Mouse (Mus musculus) limb, embryonic 13.5 days (tissue): ENCODE data around the gene Grm3. TPM values are rescaled to one million over a fixed set of nuclear protein-coding genes. Genes with fewer than 3 reads are reported as not detected.
A peak's percentile ranks its signal among the peaks of the same experiment; 100 is the strongest.

Experiments used
- ATAC-seq: fragments of 200-750 bp; cut with Nextera tagmentation; 2 replicates; pipeline ENCODE4 v1.8.0; 2017; ENCODE audit warnings: low read depth, moderate number of reproducible peaks, moderate TSS enrichment; ENCODE audit not compliant: low FRiP score
- H3K27ac ChIP-seq: fragments of 300-500 bp; sonication (generic); 2 replicates; pipeline ENCODE4 v1.5.1; 2015; ENCODE audit warnings: inconsistent platforms, mild to moderate bottlenecking, moderate library complexity
- H3K27me3 ChIP-seq: fragments of 300-500 bp; sonication (generic); 2 replicates; pipeline ENCODE4 v1.6.1; 2015; ENCODE audit warnings: mild to moderate bottlenecking, inconsistent platforms
- H3K36me3 ChIP-seq: fragments of 300-500 bp; sonication (generic); 2 replicates; pipeline ENCODE4 v1.6.1; 2015; ENCODE audit warnings: inconsistent platforms, mild to moderate bottlenecking, moderate library complexity
- H3K4me1 ChIP-seq: fragments of 300-500 bp; sonication (generic); 2 replicates; pipeline ENCODE4 v1.6.1; 2015; ENCODE audit warnings: inconsistent platforms
- H3K4me2 ChIP-seq: fragments of 300-500 bp; sonication (generic); replicated peaks from 2 replicates; pipeline ENCODE4 v1.6.1; 2015; ENCODE audit warnings: inconsistent platforms, mild to moderate bottlenecking, moderate library complexity
- H3K4me3 ChIP-seq: fragments of 300-500 bp; sonication (generic); 2 replicates; pipeline ENCODE4 v1.5.1; 2015; ENCODE audit warnings: moderate library complexity, mild to moderate bottlenecking, inconsistent platforms
- H3K9ac ChIP-seq: fragments of 300-500 bp; sonication (generic); 2 replicates; pipeline ENCODE4 v1.6.1; 2015; ENCODE audit warnings: mild to moderate bottlenecking, inconsistent platforms
- H3K9me3 ChIP-seq: fragments of 300-500 bp; sonication (generic); 2 replicates; pipeline ENCODE4 v1.6.1; 2016; ENCODE audit warnings: inconsistent platforms
- WGBS: fragments of 180-500 bp; shearing (Covaris S2); methylation state at CpG from one replicate; pipeline ENCODE4 v1.1.7; 2015; 5-methylcytosine and 5-hydroxymethylcytosine counted together
- polyA plus RNA-seq: library from polyadenylated mRNA; unstranded; fragments of >200 nt; fragmentation: Nextera tagmentation; extraction: Ambion mirVana; gene quantifications from 2 replicates; pipeline ENCODE4 v1.2.1, GENCODE M21; 2015

Gene Grm3
- polyA plus RNA-seq, 1 experiment from 2014 or later = 0.90 TPM

- ATAC-seq = peak; percentile 72
- Histone ChIP-seq H3K4me1 (no peaks in the 10 kb centered on the region), H3K27me3 (no peaks in the 10 kb centered on the region), H3K4me3 (no peak overlapping the region), H3K36me3 (no peaks in the 10 kb centered on the region), H3K9me3 (no peaks in the 10 kb centered on the region), H3K27ac (no peak overlapping the region), H3K9ac (no peak overlapping the region), H3K4me2 (no peak overlapping the region)
- 64% methylated on average over 3 of the region's 3 CpGs for WGBS
These were observed 103.4 kb downstream of the Grm3 start for GRCm38 (mm10) chr5:9621417-9622067.

GRCm38 (mm10) chr5:9579021-9579420 is 145.9 kb downstream of the Grm3 start:
- Histone ChIP-seq H3K4me2 (no peak overlapping the region), H3K36me3 (no peaks in the 10 kb centered on the region), H3K4me1 (no peaks in the 10 kb centered on the region), H3K9ac (no peak overlapping the region), H3K9me3 (no peaks in the 10 kb centered on the region), H3K27me3 (no peaks in the 10 kb centered on the region), H3K27ac (no peak overlapping the region), H3K4me3 (no peak overlapping the region)
- WGBS = 43% methylated on average over 2 of the region's 2 CpGs
- no peak for ATAC-seq

GRCm38 (mm10) chr5:9578571-9578970 is 146.4 kb downstream of the Grm3 start:
- Histone ChIP-seq H3K4me1 (no peaks in the 10 kb centered on the region), H3K4me3 (no peak overlapping the region), H3K9ac (no peak overlapping the region), H3K4me2 (no peak overlapping the region), H3K36me3 (no peaks in the 10 kb centered on the region), H3K9me3 (no peaks in the 10 kb centered on the region), H3K27ac (no peak overlapping the region), H3K27me3 (no peaks in the 10 kb centered on the region)
- 72% methylated on average over 2 of the region's 2 CpGs for WGBS
- ATAC-seq = no peak

DNA sequence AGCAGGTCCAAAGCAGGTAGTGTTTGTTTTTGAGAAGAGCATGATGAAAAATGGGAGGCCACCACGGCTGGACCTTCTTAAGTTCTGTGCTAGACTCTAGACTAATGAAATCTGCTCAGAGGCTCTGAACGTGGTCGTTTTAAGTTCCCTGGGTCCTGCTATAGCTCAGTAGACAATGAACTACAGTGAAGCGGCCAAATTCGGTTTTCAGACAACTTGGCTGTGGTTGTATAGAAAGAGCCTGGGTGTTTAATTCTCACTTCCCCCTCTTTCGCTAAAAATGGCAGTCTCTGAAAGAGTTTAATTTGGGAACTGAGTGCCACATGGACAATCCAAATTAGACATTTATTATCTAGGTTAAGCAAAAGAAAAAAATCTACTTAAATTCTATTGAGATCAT is 154.0 kb downstream of the Grm3 start:
- H3K27ac ChIP-seq = no peak overlapping the region
- 87% methylated on average over 6 of the region's 6 CpGs for WGBS
- H3K27me3 ChIP-seq = no peaks in the 10 kb centered on the region
- H3K4me3 ChIP-seq = no peak overlapping the region
- no peak overlapping the region for H3K4me2 ChIP-seq
- H3K9me3 ChIP-seq = no peaks in the 10 kb centered on the region
- no peaks in the 10 kb centered on the region for H3K4me1 ChIP-seq
- H3K36me3 ChIP-seq = no peaks in the 10 kb centered on the region
- H3K9ac ChIP-seq = no peak overlapping the region
- no peak for ATAC-seq

- Histone ChIP-seq H3K27ac (no peak overlapping the region), H3K9me3 (no peaks in the 10 kb centered on the region), H3K9ac (no peak overlapping the region), H3K4me3 (no peak overlapping the region), H3K36me3 (no peaks in the 10 kb centered on the region), H3K4me2 (no peak overlapping the region), H3K27me3 (no peaks in the 10 kb centered on the region), H3K4me1 (no peaks in the 10 kb centered on the region)
- no peak for ATAC-seq
- 53% methylated on average over 3 of the region's 3 CpGs for WGBS
These were observed 167.3 kb downstream of the Grm3 start for GRCm38 (mm10) chr5:9557706-9558105.

GRCm38 (mm10) chr5:9540822-9541557 is 184.0 kb downstream of the Grm3 start:
- Histone ChIP-seq H3K4me3 (no peak overlapping the region), H3K27ac (no peak overlapping the region), H3K9ac (no peak overlapping the region), H3K27me3 (no peaks in the 10 kb centered on the region), H3K9me3 (no peaks in the 10 kb centered on the region), H3K4me1 (no peaks in the 10 kb centered on the region), H3K4me2 (no peak overlapping the region), H3K36me3 (no peaks in the 10 kb centered on the region)
- 30% methylated on average over 8 of the region's 8 CpGs for WGBS
- ATAC-seq = no peak

DNA sequence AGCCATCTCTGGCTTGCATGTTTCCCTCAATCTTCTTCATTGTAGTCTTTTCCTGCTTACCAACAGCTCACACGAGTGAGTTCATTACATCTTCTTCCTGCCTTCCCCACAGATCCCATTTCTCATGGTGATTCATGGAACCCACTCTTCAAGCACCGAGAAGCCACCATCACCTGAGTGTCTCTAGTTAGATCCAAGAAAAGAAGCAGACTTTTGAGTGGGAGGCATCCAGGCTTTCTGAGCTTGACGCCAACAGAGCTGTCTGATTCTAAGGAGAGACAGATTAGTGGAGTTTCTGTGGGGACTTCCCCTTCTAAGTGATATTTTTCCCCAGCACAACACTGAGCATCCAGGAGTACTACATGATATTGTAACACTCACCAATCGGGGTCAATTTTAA is 199.5 kb downstream of the Grm3 start:
- H3K4me2 ChIP-seq = no peak overlapping the region
- H3K9ac ChIP-seq = no peak overlapping the region
- H3K4me3 ChIP-seq = no peak overlapping the region
- no peak for ATAC-seq
- H3K9me3 ChIP-seq = no peaks in the 10 kb centered on the region
- no peaks in the 10 kb centered on the region for H3K36me3 ChIP-seq
- H3K27me3 ChIP-seq = no peaks in the 10 kb centered on the region
- 87% methylated on average over 4 of the region's 4 CpGs for WGBS
- H3K4me1 ChIP-seq = no peaks in the 10 kb centered on the region
- H3K27ac ChIP-seq = no peak overlapping the region

GRCm38 (mm10) chr5:9511027-9511426 is 213.9 kb downstream of the Grm3 start:
- Histone ChIP-seq H3K27me3 (no peaks in the 10 kb centered on the region), H3K36me3 (no peaks in the 10 kb centered on the region), H3K9me3 (no peaks in the 10 kb centered on the region), H3K27ac (no peak overlapping the region), H3K9ac (no peak overlapping the region), H3K4me2 (no peak overlapping the region), H3K4me3 (no peak overlapping the region), H3K4me1 (no peaks in the 10 kb centered on the region)
- WGBS = 93% methylated on average over 1 of the region's 1 CpGs
- no peak for ATAC-seq

DNA sequence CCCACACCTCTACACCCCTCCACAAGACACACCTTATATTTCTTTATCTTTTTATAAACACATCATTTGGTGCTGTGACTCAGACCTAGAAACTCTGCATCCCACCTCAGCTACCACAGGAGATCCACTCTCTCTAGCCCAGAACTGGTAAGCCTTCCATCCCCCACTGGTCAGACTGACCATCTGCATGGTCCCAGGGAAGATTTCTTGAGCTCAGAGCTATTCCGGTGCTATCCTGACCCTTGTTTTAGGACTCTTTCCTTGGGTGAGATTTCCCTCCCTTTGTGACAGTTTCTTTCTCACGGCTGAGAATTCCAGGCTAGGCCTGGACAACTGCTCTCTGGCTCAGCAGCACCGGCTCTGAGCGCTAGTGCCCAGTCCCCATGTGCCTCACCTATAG is 227.7 kb downstream of the Grm3 start:
- Histone ChIP-seq H3K27me3 (no peaks in the 10 kb centered on the region), H3K4me1 (no peaks in the 10 kb centered on the region), H3K9me3 (no peaks in the 10 kb centered on the region), H3K4me2 (no peak overlapping the region), H3K9ac (no peak overlapping the region), H3K27ac (no peak overlapping the region), H3K4me3 (no peak overlapping the region), H3K36me3 (no peaks in the 10 kb centered on the region)
- ATAC-seq = no peak
- WGBS = 67% methylated on average over 4 of the region's 4 CpGs

GRCm38 (mm10) chr5:9495456-9495855 is 229.5 kb downstream of the Grm3 start:
- no peak for ATAC-seq
- H3K4me1 ChIP-seq = no peaks in the 10 kb centered on the region
- H3K36me3 ChIP-seq = no peaks in the 10 kb centered on the region
- 19% methylated on average over 5 of the region's 5 CpGs for whole genome bisulfite sequencing
- H3K27ac ChIP-seq = no peak overlapping the region
- no peak overlapping the region for H3K4me2 ChIP-seq
- H3K9ac ChIP-seq = no peak overlapping the region
- H3K27me3 ChIP-seq = no peaks in the 10 kb centered on the region
- H3K4me3 ChIP-seq = no peak overlapping the region
- H3K9me3 ChIP-seq = no peaks in the 10 kb centered on the region

DNA sequence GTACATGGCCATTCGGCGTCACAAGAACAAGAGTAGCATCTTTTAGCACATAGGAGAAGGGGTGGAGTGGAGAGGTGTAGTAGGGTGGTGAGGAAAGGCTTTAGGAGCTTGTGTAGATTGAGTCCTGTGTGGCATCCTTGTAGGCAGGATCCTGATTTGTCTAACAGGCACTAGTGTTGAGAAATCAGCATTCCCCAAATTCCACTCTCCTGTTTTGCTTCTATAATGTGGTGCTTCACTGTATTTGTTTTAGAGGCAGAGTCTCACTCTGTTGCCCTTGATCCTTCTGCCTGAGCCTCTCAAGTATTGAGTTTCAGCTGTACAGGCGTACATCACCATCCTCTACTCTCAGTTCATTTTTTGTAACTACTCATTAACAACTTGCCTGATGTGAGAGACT is 247.4 kb downstream of the Grm3 start:
- Histone ChIP-seq H3K4me2 (no peak overlapping the region), H3K9ac (no peak overlapping the region), H3K27ac (no peak overlapping the region), H3K36me3 (no peaks in the 10 kb centered on the region), H3K4me3 (no peak overlapping the region), H3K27me3 (no peaks in the 10 kb centered on the region), H3K4me1 (no peaks in the 10 kb centered on the region), H3K9me3 (no peaks in the 10 kb centered on the region)
- ATAC-seq = no peak
- 82% methylated on average over 3 of the region's 3 CpGs for WGBS

DNA sequence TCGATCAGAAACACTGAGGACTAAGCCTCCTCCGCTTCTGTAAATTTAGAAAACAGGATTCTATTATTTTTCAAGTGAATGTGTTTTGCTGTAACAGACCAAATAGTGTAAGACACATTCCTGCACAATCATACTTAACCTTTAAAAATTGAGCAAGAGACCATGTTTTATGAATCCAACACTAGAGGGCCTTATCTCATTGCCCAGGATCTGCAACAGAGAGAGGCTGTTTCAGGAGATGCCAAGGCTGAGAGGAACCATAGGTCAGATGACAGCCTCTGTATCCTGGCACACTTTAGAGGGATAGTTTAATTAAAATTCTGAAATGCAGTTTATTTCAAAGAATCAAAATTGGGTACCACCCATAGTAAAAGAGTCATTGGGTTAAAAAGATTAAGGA is 271.7 kb downstream of the Grm3 start:
- WGBS = 92% methylated on average over 2 of the region's 2 CpGs
- no peak overlapping the region for H3K4me3 ChIP-seq
- ATAC-seq = no peak

GRCm38 (mm10) chr5:9449570-9449969 is 275.4 kb downstream of the Grm3 start:
- H3K27me3 ChIP-seq = no peaks in the 10 kb centered on the region
- H3K4me2 ChIP-seq = no peak overlapping the region
- ATAC-seq = no peak
- H3K36me3 ChIP-seq = no peaks in the 10 kb centered on the region
- no peak overlapping the region for H3K27ac ChIP-seq
- H3K4me3 ChIP-seq = no peak overlapping the region
- no peaks in the 10 kb centered on the region for H3K4me1 ChIP-seq
- H3K9me3 ChIP-seq = no peaks in the 10 kb centered on the region
- H3K9ac ChIP-seq = no peak overlapping the region
- 69% methylated on average over 5 of the region's 5 CpGs for WGBS

More for the DNA sequence above, 271.7 kb downstream of the Grm3 start:
- Histone ChIP-seq H3K4me2 (no peak overlapping the region), H3K9me3 (no peaks in the 10 kb centered on the region), H3K4me1 (no peaks in the 10 kb centered on the region), H3K36me3 (no peaks in the 10 kb centered on the region), H3K9ac (no peak overlapping the region), H3K27ac (no peak overlapping the region), H3K27me3 (no peaks in the 10 kb centered on the region)
